Mouse (Mus musculus): ENCODE data around the gene Dnajb12. TPM values are rescaled to one million over a fixed set of nuclear protein-coding genes. Genes with fewer than 3 reads are reported as not detected.

The Dnajb12 gene
- polyA plus RNA-seq, 1 experiment: 86.2 TPM

- Histone ChIP-seq H3K4me3 (ENCODE audit: low read depth, low read length) (no peak overlapping the region), H3K36me3 (ENCODE audit: control insufficient read depth, insufficient read depth, low read length) (peaks cover 5% of the 10 kb centered on the region), H3K27me3 (ENCODE audit: control insufficient read depth, insufficient read depth, low read length) (no peaks in the 10 kb centered on the region), H3K27ac (ENCODE audit: insufficient read depth, low read depth, low read length) (no peak overlapping the region), H3K4me1 (ENCODE audit: control insufficient read depth, insufficient read depth, insufficient read length, low read length) (peaks cover 22% of the 10 kb centered on the region)
- WGBS: 66% methylated on average over 5 of the region's 5 CpGs
- TF ChIP-seq CTCF (IDR thresholded peaks at IDR 0.05; ENCODE audit: extremely low read depth, insufficient read length, insufficient replicate concordance, low read depth, low read length) (no peak), POLR2A (IDR thresholded peaks at IDR 0.05; ENCODE audit: low read depth, low read length) (no peak)
Measured at GRCm38 (mm10) chr10:59843125-59843524, 36.2 kb upstream of the Dnajb12 start.

DNA sequence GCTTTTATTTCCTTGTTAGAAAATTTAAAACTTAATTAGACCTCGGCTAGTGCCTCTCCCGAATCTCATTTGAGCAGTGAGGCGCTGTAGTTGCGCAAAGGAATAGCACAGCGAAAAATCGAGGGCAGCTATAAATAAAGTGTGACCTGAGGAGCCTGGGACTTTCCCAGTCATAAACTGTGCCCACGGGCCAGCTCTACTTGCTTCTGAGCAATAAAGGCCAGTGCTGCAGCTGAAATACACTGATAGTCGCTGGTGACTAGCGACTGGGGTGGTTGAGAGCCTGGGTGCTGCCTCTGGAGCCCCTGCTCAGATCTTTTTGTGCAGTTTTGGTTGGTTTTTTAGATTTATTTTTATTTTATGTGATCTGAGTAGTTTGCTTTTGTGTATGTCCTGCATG is 34.7 kb upstream of the Dnajb12 start:
- Histone ChIP-seq H3K4me3 (ENCODE audit: low read depth, low read length) (no peak overlapping the region), H3K36me3 (ENCODE audit: control insufficient read depth, insufficient read depth, low read length) (peaks cover 5% of the 10 kb centered on the region), H3K4me1 (ENCODE audit: control insufficient read depth, insufficient read depth, insufficient read length, low read length) (peaks cover 24% of the 10 kb centered on the region), H3K27me3 (ENCODE audit: control insufficient read depth, insufficient read depth, low read length) (no peaks in the 10 kb centered on the region), H3K27ac (ENCODE audit: insufficient read depth, low read depth, low read length) (no peak overlapping the region)
- TF ChIP-seq CTCF (IDR thresholded peaks at IDR 0.05; ENCODE audit: extremely low read depth, insufficient read length, insufficient replicate concordance, low read depth, low read length) (no peak), POLR2A (IDR thresholded peaks at IDR 0.05; ENCODE audit: low read depth, low read length) (no peak)
- 24% methylated on average over 9 of the region's 9 CpGs for WGBS

- Histone ChIP-seq H3K27ac (ENCODE audit: insufficient read depth, low read depth, low read length) (peak overlapping the region; percentile 24), H3K27me3 (ENCODE audit: control insufficient read depth, insufficient read depth, low read length) (no peaks in the 10 kb centered on the region), H3K4me3 (ENCODE audit: low read depth, low read length) (no peak overlapping the region), H3K36me3 (ENCODE audit: control insufficient read depth, insufficient read depth, low read length) (no peaks in the 10 kb centered on the region; the same call in 1 of the 2 replicates), H3K4me1 (ENCODE audit: control insufficient read depth, insufficient read depth, insufficient read length, low read length) (peaks cover 24% of the 10 kb centered on the region)
- 81% methylated on average over 6 of the region's 6 CpGs for WGBS
- no peak for TF ChIP-seq POLR2A (IDR thresholded peaks at IDR 0.05; ENCODE audit: low read depth, low read length)
- TF ChIP-seq CTCF (IDR thresholded peaks at IDR 0.05; ENCODE audit: extremely low read depth, insufficient read length, insufficient replicate concordance, low read depth, low read length): no peak
Measured at GRCm38 (mm10) chr10:59846416-59846815, 32.9 kb upstream of the Dnajb12 start.

GRCm38 (mm10) chr10:59848079-59848877 is 31.1 kb upstream of the Dnajb12 start:
- H3K4me1 ChIP-seq (ENCODE audit: control insufficient read depth, insufficient read depth, insufficient read length, low read length): peaks cover 18% of the 10 kb centered on the region
- no peaks in the 10 kb centered on the region for H3K27me3 ChIP-seq (ENCODE audit: control insufficient read depth, insufficient read depth, low read length)
- no peaks in the 10 kb centered on the region; the same call in 1 of the 2 replicates for H3K36me3 ChIP-seq (ENCODE audit: control insufficient read depth, insufficient read depth, low read length)
- 93% methylated on average over 11 of the region's 11 CpGs for WGBS
- no peak overlapping the region for H3K4me3 ChIP-seq (ENCODE audit: low read depth, low read length)
- TF ChIP-seq CTCF (IDR thresholded peaks at IDR 0.05; ENCODE audit: extremely low read depth, insufficient read length, insufficient replicate concordance, low read depth, low read length): no peak
- no peak for TF ChIP-seq POLR2A (IDR thresholded peaks at IDR 0.05; ENCODE audit: low read depth, low read length)
- no peak overlapping the region for H3K27ac ChIP-seq (ENCODE audit: insufficient read depth, low read depth, low read length)

- no peaks in the 10 kb centered on the region; the same call in 1 of the 2 replicates for H3K36me3 ChIP-seq (ENCODE audit: control insufficient read depth, insufficient read depth, low read length)
- H3K27me3 ChIP-seq (ENCODE audit: control insufficient read depth, insufficient read depth, low read length): no peaks in the 10 kb centered on the region
- TF ChIP-seq POLR2A (IDR thresholded peaks at IDR 0.05; ENCODE audit: low read depth, low read length): no peak
- no peak for TF ChIP-seq CTCF (IDR thresholded peaks at IDR 0.05; ENCODE audit: extremely low read depth, insufficient read length, insufficient replicate concordance, low read depth, low read length)
- H3K27ac ChIP-seq (ENCODE audit: insufficient read depth, low read depth, low read length): no peak overlapping the region
- H3K4me1 ChIP-seq (ENCODE audit: control insufficient read depth, insufficient read depth, insufficient read length, low read length): peaks cover 18% of the 10 kb centered on the region
- 86% methylated on average over 9 of the region's 9 CpGs for WGBS
- no peak overlapping the region for H3K4me3 ChIP-seq (ENCODE audit: low read depth, low read length)
Measured at GRCm38 (mm10) chr10:59848953-59849352, 30.4 kb upstream of the Dnajb12 start.

GRCm38 (mm10) chr10:59849371-59849770 is 30.0 kb upstream of the Dnajb12 start:
- H3K27me3 ChIP-seq (ENCODE audit: control insufficient read depth, insufficient read depth, low read length): no peaks in the 10 kb centered on the region
- no peak for TF ChIP-seq CTCF (IDR thresholded peaks at IDR 0.05; ENCODE audit: extremely low read depth, insufficient read length, insufficient replicate concordance, low read depth, low read length)
- H3K36me3 ChIP-seq (ENCODE audit: control insufficient read depth, insufficient read depth, low read length): no peaks in the 10 kb centered on the region; the same call in 1 of the 2 replicates
- no peak overlapping the region for H3K27ac ChIP-seq (ENCODE audit: insufficient read depth, low read depth, low read length)
- H3K4me1 ChIP-seq (ENCODE audit: control insufficient read depth, insufficient read depth, insufficient read length, low read length): peaks cover 15% of the 10 kb centered on the region; the same call in 1 of the 2 replicates
- no peak overlapping the region for H3K4me3 ChIP-seq (ENCODE audit: low read depth, low read length)
- WGBS: 95% methylated on average over 7 of the region's 7 CpGs

- peaks cover 16% of the 10 kb centered on the region for H3K4me1 ChIP-seq (ENCODE audit: control insufficient read depth, insufficient read depth, insufficient read length, low read length)
- no peaks in the 10 kb centered on the region for H3K27me3 ChIP-seq (ENCODE audit: control insufficient read depth, insufficient read depth, low read length)
- 21% methylated on average over 5 of the region's 5 CpGs for WGBS
- H3K36me3 ChIP-seq (ENCODE audit: control insufficient read depth, insufficient read depth, low read length): no peaks in the 10 kb centered on the region
- H3K27ac ChIP-seq (ENCODE audit: insufficient read depth, low read depth, low read length): peak overlapping the region; percentile 64
- no peak for TF ChIP-seq CTCF (IDR thresholded peaks at IDR 0.05; ENCODE audit: extremely low read depth, insufficient read length, insufficient replicate concordance, low read depth, low read length)
- no peak for TF ChIP-seq POLR2A (IDR thresholded peaks at IDR 0.05; ENCODE audit: low read depth, low read length)
- H3K4me3 ChIP-seq (ENCODE audit: low read depth, low read length): no peak overlapping the region
Measured at GRCm38 (mm10) chr10:59857157-59857556, 22.2 kb upstream of the Dnajb12 start.
